Mouse (Mus musculus) cerebellum, adult 11 months (tissue): ENCODE data around the gene Nrip1.

ENCODE experiments used
- DNase-seq: peaks from one replicate; pipeline ENCODE4 v3.0.0; 2022

Nrip1 gene

GRCm38 (mm10) chr16:76344030-76344429 lies 29.6 kb downstream of the Nrip1 start:
- no peak for DNase-seq

GRCm38 (mm10) chr16:76341636-76342035 lies 32.0 kb downstream of the Nrip1 start:
- DNase-seq, result no peak

GRCm38 (mm10) chr16:76339256-76339655 lies 34.4 kb downstream of the Nrip1 start:
- DNase-seq, result no peak

GRCm38 (mm10) chr16:76337351-76337750 lies 36.3 kb downstream of the Nrip1 start:
- no peak for DNase-seq

DNA sequence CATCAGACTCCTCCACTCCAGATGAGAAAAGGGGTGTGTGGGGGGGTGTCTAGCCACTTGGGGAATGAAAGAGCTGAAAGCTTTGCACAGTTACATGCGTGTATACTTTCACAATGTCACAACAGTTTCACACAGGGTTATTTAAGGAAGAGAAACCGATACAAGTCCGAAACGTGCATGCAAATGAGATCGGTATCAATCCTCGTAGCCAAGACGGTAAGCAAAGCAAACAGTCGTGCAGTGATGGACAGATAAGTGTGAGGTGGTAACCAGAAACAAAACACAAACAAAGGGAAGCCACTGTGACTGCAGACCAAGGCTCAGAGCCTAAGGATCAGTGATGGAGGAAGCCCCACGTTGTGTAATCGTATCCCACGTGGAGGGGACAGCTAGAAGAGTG lies 36.7 kb downstream of the Nrip1 start:
- DNase-seq, result no peak

- no peak for DNase-seq
These were observed 37.7 kb downstream of the Nrip1 start for GRCm38 (mm10) chr16:76335913-76336312.

GRCm38 (mm10) chr16:76332127-76332526 lies 41.5 kb downstream of the Nrip1 start:
- DNase-seq, result no peak

GRCm38 (mm10) chr16:76331231-76331630 lies 42.4 kb downstream of the Nrip1 start:
- DNase-seq, result no peak

DNA sequence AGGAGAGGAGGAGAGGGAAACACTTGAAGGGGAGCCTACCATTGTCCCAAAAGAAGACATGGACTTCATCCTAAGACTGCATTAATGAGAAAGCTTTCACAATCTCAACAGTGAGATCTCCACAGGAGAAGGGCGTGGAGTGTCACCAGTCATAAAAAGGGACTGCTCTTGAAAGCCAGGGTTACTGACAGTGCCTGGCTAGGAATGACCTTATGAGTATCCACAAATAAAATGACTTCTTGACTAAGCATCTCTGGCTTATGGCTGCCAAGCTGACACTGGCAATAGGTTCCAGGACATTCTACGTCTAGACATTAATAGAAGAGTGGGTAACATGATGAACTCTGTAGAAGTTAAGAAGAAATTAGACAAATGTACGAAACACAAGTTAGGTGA lies 48.3 kb downstream of the Nrip1 start:
- no peak for DNase-seq

- DNase-seq, result no peak
These were observed 49.0 kb downstream of the Nrip1 start for GRCm38 (mm10) chr16:76324411-76325314.

- no peak for DNase-seq
These were observed 49.9 kb downstream of the Nrip1 start for GRCm38 (mm10) chr16:76323594-76324307.

- no peak for DNase-seq
These were observed 50.5 kb downstream of the Nrip1 start for GRCm38 (mm10) chr16:76323141-76323540.

GRCm38 (mm10) chr16:76321527-76322165 lies 52.0 kb downstream of the Nrip1 start:
- no peak for DNase-seq

- DNase-seq, result no peak
These were observed 53.5 kb downstream of the Nrip1 start for GRCm38 (mm10) chr16:76320118-76320473.

DNA sequence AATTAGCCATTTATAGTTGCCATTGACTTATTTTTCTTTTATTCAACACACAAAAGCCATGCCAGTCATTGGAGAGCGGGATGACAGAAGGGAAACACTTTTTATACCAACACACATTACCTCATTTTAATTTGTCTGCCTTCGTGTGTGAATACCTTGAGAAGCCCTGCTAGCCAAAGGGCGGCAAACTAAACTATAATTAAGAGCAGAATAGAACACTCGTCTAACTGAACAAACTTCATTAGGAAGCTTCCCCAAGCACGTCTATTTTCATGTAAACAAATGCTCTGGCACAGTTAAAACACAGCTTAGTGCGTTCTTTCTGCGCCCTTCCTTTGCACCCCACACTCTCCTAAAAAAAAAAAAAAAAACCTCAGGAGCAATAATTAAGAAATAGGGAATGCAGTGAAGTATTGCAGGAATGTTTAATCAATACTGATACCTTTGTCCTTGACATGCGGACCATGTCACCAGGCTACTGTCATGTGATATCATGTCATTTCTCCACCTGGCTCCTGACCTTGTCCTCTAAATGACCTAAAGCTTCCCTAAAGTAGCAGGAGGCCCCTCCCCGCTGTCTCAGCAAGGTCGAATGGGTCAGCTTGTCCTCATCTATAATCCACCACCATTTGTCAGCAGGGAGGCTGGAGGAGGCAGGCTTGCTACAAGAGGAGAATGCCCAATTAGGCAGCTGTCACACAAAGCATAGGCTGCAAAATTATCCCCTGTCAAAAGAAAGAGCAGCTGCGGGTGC lies 54.1 kb downstream of the Nrip1 start:
- no peak for DNase-seq

GRCm38 (mm10) chr16:76318331-76318922 lies 55.2 kb downstream of the Nrip1 start:
- no peak for DNase-seq

DNA sequence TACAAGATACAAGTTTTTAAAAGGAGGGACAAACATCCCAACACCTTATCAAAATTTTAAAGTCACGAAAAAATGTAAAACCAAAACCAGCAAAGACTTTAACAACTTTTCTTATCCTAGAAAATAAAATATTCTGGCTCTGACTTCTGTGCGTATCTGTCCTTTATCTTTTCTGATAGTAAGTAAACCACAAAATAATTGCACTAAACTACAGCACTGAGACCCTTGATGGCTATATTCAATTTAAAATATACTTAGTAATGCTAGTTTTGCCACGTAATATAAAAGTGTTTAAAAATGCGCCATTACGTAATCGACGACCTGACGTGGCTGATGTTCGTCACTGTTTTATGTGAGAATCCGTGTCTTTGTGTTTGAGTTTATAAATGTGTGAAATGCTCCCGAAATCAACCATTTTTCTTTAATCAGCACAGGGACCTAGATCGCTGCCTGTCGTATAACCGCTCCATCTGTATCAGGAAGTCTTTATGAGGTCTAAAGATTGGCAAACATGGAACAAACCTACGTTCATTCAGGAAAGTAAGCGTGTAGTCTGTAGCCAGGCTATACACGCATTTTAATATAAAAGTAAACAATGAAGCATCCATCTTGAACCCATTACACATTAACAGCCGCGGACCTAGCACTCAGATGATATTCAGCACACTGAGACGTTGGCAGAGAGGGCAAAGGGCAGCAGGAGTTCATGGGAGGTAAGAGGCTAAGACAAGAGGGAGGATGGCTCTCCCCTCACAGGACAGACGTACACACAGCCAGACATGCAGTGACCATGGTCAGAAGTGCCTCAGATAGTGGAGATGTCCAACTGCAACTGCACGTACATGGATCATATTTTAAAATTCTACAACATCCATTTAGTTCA lies 56.4 kb downstream of the Nrip1 start:
- DNase-seq, result no peak

DNA sequence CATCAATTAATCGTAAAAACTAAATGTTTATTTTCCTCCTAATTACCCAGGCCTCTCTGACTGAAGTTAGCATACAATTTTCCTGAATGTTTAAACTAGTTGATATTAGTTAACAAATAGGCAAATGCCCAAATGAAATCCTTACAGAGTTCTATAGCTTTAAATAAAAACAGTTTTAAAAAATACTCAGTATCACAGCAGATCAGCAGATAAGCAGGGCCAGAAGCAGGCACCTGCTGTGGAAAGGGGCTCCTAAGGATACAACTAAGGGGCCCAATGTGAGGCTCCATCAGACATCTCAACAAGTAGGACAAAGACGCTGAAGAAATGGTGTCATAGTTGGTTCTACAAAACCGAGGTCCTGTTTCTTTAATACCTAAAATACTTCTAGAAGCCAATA lies 58.0 kb downstream of the Nrip1 start:
- no peak for DNase-seq

GRCm38 (mm10) chr16:76314013-76314950 lies 59.3 kb downstream of the Nrip1 start:
- DNase-seq, result no peak

DNA sequence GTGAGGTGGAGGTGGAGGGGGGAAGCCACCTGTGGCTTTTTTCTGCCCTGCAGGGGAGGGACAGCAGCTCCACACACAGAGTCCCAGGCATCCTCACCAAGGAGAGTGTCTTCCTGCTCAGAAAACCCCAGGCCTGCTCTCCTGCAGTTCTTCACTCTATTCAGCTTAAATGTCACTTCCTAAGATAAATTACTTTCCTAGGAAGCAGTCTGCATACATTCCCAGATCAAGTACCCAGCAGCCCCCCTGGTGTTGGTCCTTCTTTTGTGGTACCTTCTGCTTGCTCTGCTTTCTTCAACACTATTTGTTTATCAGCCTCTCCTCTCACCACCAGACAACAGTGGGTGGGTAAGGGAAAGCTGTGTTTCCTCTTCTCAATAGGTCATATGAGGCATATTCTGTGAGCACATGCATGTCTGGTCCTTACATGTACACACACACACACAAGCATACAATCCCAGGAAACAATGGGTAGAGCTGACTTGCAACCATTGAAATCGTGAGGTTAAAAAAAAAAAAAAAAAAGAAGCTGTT lies 60.7 kb downstream of the Nrip1 start:
- DNase-seq, result no peak
